Mouse (Mus musculus) right cerebral cortex, postnatal 25 days (tissue): ENCODE measurements around the gene Olfr351.

Experiments
- DNase-seq: peaks from one replicate; pipeline ENCODE4 v3.0.0; 2022

Gene Olfr351

GRCm38 (mm10) chr2:36862560-36862959, at the start of gene Olfr351:
Olfr351 (minus strand) TSS chr2:36862660.
- DNase-seq = no peak

- no peak for DNase-seq
Measured at GRCm38 (mm10) chr2:36905380-36905779, 42.9 kb upstream of the Olfr351 start, which contains the start of gene Olfr354. Olfr354 (plus strand) TSS chr2:36905680.

- DNase-seq = no peak
Measured at GRCm38 (mm10) chr2:36897114-36897513, 34.7 kb upstream of the Olfr351 start.

- DNase-seq = no peak
Measured at GRCm38 (mm10) chr2:36892836-36893235, 30.4 kb upstream of the Olfr351 start, which contains the start of gene Olfr353. Olfr353 (minus strand) TSS chr2:36892936.

GRCm38 (mm10) chr2:36868160-36868559, 5.7 kb upstream of the Olfr351 start, which contains the start of gene Olfr352:
Olfr352 (plus strand) TSS chr2:36868460.
- DNase-seq = no peak

GRCm38 (mm10) chr2:36846010-36846409, 16.4 kb downstream of the Olfr351 start, which contains the start of gene Olfr350:
Olfr350 (plus strand) TSS chr2:36846310.
- DNase-seq = no peak

- no peak for DNase-seq
Measured at GRCm38 (mm10) chr2:36816932-36817331, 45.5 kb downstream of the Olfr351 start, which contains the start of gene Olfr3. Olfr3 (minus strand) TSS chr2:36817032.
